Mouse (Mus musculus): ENCODE measurements around the gene Bnc1.

DNA sequence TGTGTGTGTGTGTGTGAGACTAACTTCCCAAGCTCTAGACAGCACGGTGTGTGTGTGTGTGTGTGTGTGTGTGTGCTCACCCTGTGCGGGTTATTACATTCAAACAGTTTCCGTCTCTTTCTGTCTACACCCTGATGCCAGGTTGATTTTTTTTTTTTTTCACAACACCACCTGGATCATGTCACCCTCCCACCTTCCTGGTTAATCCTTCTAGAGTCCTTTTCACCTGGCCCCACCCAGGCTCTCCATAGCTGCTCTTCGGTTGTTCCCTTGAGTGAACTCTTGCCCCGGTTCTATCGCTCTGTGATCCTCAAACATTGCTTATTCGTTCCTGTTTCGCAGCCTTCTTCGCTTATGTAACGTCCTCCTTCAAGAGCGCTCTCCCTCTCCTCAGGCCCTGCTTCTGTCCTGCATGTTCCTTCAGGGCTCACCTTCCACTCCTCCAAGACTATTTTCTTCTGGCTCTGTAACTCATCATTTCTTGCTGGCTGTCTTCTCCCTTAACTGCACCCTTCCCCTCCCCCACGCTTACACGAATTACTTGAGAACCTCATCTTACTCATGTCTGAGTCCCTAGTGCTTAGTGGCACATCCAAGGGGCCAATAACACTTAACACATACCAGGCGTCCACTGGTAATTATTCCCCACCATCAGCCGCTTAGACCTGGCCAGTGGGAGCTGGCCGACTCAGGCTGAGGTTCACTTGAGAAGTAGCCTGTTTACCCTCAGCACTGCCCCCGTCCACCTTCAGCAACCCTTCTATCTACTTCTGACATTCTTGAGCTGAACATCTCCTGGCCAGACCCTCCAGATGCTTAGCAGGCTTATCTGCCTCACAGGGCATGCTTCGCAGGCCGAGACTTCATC, 19.7 kb upstream of the Bnc1 start:
- TF ChIP-seq CTCF (IDR thresholded peaks at IDR 0.05; ENCODE audit: low read depth, low read length) = no peak
- no peak for TF ChIP-seq GATA1 (IDR thresholded peaks at IDR 0.05; ENCODE audit: borderline replicate concordance, low read length)
- TF ChIP-seq POLR2AphosphoS5 (IDR thresholded peaks at IDR 0.05; ENCODE audit: insufficient replicate concordance, low read depth, low read length) = no peak
- no peak for TF ChIP-seq TAL1 (conservative IDR thresholded peaks at IDR 0.05; ENCODE audit: low read depth, low read length)
